Mouse (Mus musculus) heart, adult 2 months (tissue): Measurements from ENCODE around the gene Scd2. TPM values are rescaled to one million over a fixed set of nuclear protein-coding genes. Genes with fewer than 3 reads are reported as not detected.
"Not testable (repeated sequence)": the region's sequence is repeated elsewhere in the genome, so short reads cannot be mapped to it uniquely, and the experiment has no call there.

Source experiments
- DNase-seq, 2 experiments: peaks; one replicate each; pipeline ENCODE4 v3.0.0; 2021
- H3K27ac ChIP-seq: fragments of 200-600 bp; 2 replicates; pipeline ENCODE4 v1.8.1; 2022
- H3K27me3 ChIP-seq: fragments of 200-500 bp; 2 replicates; pipeline ENCODE4 v1.6.1; 2012; ENCODE audit warnings: mild to moderate bottlenecking, low read length, inconsistent platforms, mixed read lengths; ENCODE audit not compliant: control insufficient read depth, insufficient read depth
- H3K36me3 ChIP-seq: fragments of 200-500 bp; 2 replicates; pipeline ENCODE4 v1.6.1; 2012; ENCODE audit warnings: low read length, inconsistent platforms; ENCODE audit not compliant: control insufficient read depth, insufficient read depth
- H3K4me1 ChIP-seq: fragments of 200-500 bp; 2 replicates; pipeline ENCODE4 v1.6.1; 2011; ENCODE audit warnings: low read length; ENCODE audit not compliant: control insufficient read depth, insufficient read depth
- H3K4me3 ChIP-seq: fragments of 200-600 bp; 2 replicates; pipeline ENCODE4 v1.8.1; 2022
- H3K79me2 ChIP-seq: fragments of 200-500 bp; replicated peaks from 2 replicates; pipeline ENCODE4 v1.6.1; 2012; ENCODE audit warnings: mild to moderate bottlenecking, inconsistent platforms, low read length, moderate library complexity, mixed read lengths; ENCODE audit not compliant: control insufficient read depth, insufficient read depth
- H3K9ac ChIP-seq: fragments of 200-500 bp; 2 replicates; pipeline ENCODE4 v1.6.1; 2012; ENCODE audit warnings: low read depth, mild to moderate bottlenecking, control low read depth, inconsistent platforms, low read length, mixed read lengths
- CTCF ChIP-seq: fragments of 200-600 bp; IDR thresholded peaks from 2 replicates; pipeline ENCODE4 v1.8.1; 2022; ENCODE audit warnings: antibody characterized with exemption, mild to moderate bottlenecking, moderate library complexity
- EP300 ChIP-seq: fragments of 200-500 bp; IDR thresholded peaks from 2 replicates; pipeline ENCODE4 v1.6.1; 2011; ENCODE audit warnings: low read depth, low read length, control low read depth; ENCODE audit not compliant: insufficient read depth
- POLR2A ChIP-seq: fragments of 200-500 bp; IDR thresholded peaks from 2 replicates; pipeline ENCODE4 v1.6.1; 2011; ENCODE audit warnings: mild to moderate bottlenecking, low read depth, low read length, control low read depth; ENCODE audit not compliant: insufficient read depth
- WGBS: fragments of 180-500 bp; shearing (Covaris S2); methylation state at CpG from one replicate; pipeline ENCODE4 v1.1.7; 2018; 5-methylcytosine and 5-hydroxymethylcytosine counted together
- intact Hi-C: fragments of 180-260 bp; cut with DNase I; formaldehyde crosslinking; loops from one replicate; pipeline ENCODE4 v1.15.1; 2025
- polyA plus RNA-seq: library from polyadenylated mRNA; depleted of rRNA; stranded (reverse); fragments of >200 nt; gene quantifications from 2 replicates; pipeline ENCODE4 v1.2.3, GENCODE M21; 2012
- total RNA-seq, 2 experiments: library from RNA; stranded (reverse); gene quantifications; 2 replicates each; pipeline ENCODE4 v1.2.3; 2021

Gene Scd2
- total and polyA plus RNA-seq, 3 experiments = 9.2 to 21.2 (median 12.2) TPM

DNA sequence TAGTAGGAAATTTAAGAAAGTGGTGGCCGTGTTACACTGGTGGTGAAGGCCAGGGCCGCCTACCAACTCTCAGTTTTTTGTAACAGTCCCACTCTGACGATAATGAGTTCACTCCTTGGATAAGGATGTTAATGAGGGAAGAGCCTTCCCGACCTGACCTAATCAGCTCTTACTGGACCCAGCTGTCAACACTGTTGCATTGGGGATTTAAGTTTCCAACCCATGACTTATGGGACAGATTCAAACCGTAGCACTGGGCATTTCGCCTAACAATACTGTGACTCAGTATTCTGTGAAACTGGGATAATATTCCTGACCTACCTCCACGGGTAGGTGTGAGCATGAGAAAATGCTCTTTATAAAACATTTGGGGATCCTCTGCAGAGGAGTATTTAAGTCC lies 12.7 kb downstream of the Scd2 start:
- Histone ChIP-seq H3K79me2 (no peaks in the 10 kb centered on the region), H3K27ac (no peak overlapping the region), H3K4me1 (peaks cover under 1% of the 10 kb centered on the region; the same call in 1 of the 2 replicates), H3K4me3 (no peak overlapping the region), H3K27me3 (no peaks in the 10 kb centered on the region), H3K36me3 (no peaks in the 10 kb centered on the region; the same call in 1 of the 2 replicates), H3K9ac (no peak overlapping the region)
- intact Hi-C loops = no loop called here
- 64% methylated on average over 7 of the region's 7 CpGs for WGBS
- no peak for TF ChIP-seq POLR2A
- TF ChIP-seq CTCF = no peak
- TF ChIP-seq EP300 = no peak
- DNase-seq = no peak

DNA sequence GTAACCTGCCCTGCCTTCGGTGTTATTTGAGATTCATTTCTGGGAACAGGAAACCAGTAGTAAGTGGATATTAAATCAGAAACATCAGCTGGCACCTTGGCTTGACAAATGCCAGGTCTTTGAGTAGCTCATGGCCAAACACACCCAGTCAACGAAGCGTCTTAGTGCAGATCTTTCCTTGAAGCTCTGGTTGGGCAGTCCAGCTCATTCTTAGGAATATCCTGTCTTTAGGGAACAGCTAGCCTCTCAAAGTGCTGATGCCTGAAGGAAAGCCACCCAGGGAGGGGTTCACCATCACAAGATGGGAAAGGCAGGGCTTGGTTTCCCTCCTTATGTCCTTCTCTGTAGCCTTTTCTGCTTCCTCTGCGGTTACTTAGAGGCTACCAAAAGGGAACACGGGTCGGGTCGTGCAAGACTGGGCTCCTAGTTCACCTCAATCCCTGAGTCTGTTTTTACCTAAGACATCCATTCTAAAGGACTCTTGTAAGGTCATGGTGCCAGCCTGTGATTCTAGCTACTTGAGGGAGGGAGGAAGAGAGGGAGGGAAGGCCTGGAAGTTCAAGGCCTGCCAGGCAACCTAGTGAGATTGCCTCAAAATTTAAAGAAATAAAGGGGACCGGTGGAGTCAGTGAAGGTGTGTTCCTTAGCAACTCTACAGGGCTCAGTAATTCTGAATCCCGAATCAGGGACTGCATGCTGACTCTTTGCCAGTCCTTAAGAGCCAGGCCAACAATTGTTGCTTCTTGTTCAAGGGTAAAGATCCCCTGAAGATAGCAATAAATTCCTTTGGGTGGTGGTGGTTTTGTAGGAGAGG lies 13.8 kb downstream of the Scd2 start:
- WGBS = 82% methylated on average over 9 of the region's 9 CpGs
- no peaks in the 10 kb centered on the region for H3K79me2 ChIP-seq
- DNase-seq = no peak
- H3K9ac ChIP-seq = no peak overlapping the region
- TF ChIP-seq POLR2A = no peak
- no peak for TF ChIP-seq CTCF
- no peak for TF ChIP-seq EP300
- H3K36me3 ChIP-seq = no peaks in the 10 kb centered on the region
- intact Hi-C loops = no loop called here
- no peaks in the 10 kb centered on the region for H3K27me3 ChIP-seq
- no peak overlapping the region for H3K4me3 ChIP-seq
- H3K27ac ChIP-seq = no peak overlapping the region
- peaks cover 2% of the 10 kb centered on the region for H3K4me1 ChIP-seq

DNA sequence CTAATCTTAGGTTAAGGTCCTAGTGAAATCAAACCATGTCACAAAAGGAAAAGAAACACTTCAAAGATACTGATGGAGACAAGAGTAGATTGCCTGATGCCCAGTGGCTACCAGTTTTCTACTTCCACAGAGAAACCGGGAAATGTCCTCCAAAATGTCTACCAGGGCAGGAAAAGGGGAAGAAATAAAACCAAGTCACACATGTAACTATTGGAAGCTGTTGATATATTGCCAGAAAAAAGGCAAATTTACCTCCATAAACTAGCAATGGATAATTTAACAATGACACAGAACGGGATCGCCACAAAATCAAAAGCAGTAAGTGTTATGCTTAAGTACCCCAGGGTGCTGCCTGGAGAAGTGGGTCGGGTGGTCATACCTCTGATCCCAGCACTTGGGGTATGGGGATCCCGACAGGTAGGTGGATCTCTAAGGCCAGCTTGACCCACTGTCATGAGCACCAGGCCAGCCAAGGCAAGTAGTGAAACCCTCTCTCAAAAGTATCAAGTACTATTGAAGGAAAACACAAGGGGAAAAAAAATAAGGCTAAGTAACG lies 14.5 kb downstream of the Scd2 start:
- 91% methylated on average over 6 of the region's 6 CpGs for WGBS
- no peak for TF ChIP-seq CTCF
- no peak for TF ChIP-seq POLR2A
- TF ChIP-seq EP300 = no peak
- intact Hi-C loops = no loop called here
- H3K4me1 ChIP-seq = peaks cover 2% of the 10 kb centered on the region; the same call in 1 of the 2 replicates
- H3K36me3 ChIP-seq = no peaks in the 10 kb centered on the region
- no peak overlapping the region for H3K27ac ChIP-seq
- DNase-seq = no peak
- H3K27me3 ChIP-seq = no peaks in the 10 kb centered on the region
- H3K79me2 ChIP-seq = no peaks in the 10 kb centered on the region
- no peak overlapping the region for H3K9ac ChIP-seq
- no peak overlapping the region for H3K4me3 ChIP-seq

DNA sequence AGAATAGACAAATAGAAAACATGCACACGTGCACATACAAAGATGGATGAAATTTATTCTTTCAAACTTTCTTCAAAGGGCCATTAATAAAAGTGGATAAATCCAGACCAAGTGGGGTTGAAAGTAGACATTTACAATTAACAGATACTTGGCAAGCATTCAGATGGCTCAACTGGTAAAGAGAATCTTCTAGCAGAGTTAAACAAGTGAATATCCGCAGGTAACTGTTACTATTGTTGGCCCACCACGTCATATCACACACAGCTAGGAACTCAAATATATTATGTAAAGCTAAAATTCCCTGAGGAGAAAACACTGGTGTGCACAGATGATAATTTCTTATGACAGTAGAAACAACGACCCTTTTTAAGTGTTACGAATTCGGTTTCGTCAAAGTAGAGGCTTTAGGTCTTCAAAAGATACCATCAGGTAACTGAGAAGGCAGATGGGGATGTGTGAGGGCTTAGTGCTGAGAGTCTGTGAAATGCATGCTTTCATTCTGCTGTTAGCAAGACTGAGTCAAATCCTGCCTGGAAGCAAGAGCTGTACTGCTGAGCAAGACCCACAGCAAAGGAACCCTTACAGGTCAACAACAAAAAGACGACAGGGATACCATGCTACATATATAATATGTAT lies 15.3 kb downstream of the Scd2 start:
- Histone ChIP-seq H3K9ac (no peak overlapping the region), H3K79me2 (no peaks in the 10 kb centered on the region), H3K4me1 (peaks cover 2% of the 10 kb centered on the region; the same call in 1 of the 2 replicates), H3K27ac (no peak overlapping the region), H3K4me3 (no peak overlapping the region), H3K36me3 (no peaks in the 10 kb centered on the region), H3K27me3 (no peaks in the 10 kb centered on the region)
- TF ChIP-seq CTCF (no peak), POLR2A (no peak), EP300 (no peak)
- WGBS = 84% methylated on average over 8 of the region's 8 CpGs
- DNase-seq = no peak
- intact Hi-C loops = no loop called here

DNA sequence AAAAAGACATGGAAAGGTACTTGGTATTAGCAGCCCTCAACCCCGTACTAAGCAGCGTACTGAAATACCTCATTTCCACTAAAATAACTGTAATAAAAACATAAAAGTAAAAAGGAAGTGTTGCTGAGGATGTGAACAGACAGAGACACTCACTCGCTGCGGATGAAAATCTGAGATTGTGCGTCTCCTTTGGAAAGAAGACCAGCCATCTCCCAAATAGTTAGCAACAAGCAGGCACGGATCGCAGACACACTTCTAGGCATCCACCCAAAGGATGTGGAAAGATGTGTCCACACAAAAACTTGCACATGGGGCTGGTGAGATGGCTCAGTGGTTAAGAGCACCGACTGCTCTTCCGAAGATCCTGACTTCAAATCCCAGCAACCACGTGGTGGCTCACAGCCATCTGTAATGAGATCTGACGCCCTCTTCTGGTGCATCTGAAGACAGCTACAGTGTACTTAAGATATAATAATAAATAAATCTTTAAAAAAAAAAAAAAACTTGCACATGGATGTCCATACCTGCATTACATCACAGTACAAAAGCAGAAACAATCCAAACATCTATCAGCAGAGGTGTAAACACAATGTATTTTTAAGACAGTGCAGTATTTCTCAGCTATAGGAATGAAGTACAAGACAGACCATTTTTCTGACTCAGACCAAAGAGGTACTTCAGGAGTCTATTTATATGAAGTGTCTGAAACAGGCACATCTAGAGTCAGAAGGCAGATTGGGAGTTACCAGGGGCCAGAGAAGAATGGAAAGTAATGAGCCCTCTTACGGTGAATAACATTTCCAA lies 16.1 kb downstream of the Scd2 start:
- H3K4me1 ChIP-seq = peaks cover 3% of the 10 kb centered on the region
- H3K27ac ChIP-seq = no peak overlapping the region
- no peak for TF ChIP-seq CTCF
- no peak for TF ChIP-seq EP300
- TF ChIP-seq POLR2A = no peak
- H3K27me3 ChIP-seq = no peaks in the 10 kb centered on the region
- H3K9ac ChIP-seq = no peak overlapping the region
- H3K4me3 ChIP-seq = no peak overlapping the region
- H3K79me2 ChIP-seq = no peaks in the 10 kb centered on the region
- intact Hi-C loops = no loop called here
- H3K36me3 ChIP-seq = no peaks in the 10 kb centered on the region
- 87% methylated on average over 12 of the region's 12 CpGs for WGBS
- DNase-seq = no peak

DNA sequence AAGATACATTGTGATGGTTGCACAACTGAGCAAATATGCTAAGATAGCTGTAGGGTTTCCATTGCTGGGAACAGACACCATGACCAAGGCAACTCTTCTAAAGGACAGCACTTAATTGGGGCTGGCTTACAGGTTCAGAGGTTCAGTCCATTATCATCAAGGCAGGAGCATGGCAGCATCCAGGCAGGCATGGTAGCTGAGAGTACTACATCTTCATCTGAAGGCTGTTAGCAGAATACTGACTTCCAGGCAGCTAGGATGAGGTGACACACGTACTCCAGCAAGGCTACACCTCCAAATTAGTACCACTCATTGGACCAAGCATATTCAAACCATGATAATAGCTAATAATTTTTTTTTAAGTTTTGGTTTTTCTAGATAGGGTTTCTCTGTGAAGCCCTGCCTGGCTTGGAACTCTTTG lies 16.7 kb downstream of the Scd2 start:
- DNase-seq, H3K4me1 ChIP-seq, H3K27ac ChIP-seq, H3K27me3 ChIP-seq, H3K9ac ChIP-seq, H3K79me2 ChIP-seq, H3K4me3 ChIP-seq, intact Hi-C loops, H3K36me3 ChIP-seq: not testable (repeated sequence)
- 85% methylated on average over 1 of the region's 1 CpGs for WGBS
